Mouse (Mus musculus) forebrain, embryonic 11.5 days (tissue): ENCODE data around the gene Med13l. TPM values are rescaled to one million over a fixed set of nuclear protein-coding genes. Genes with fewer than 3 reads are reported as not detected.
A peak's percentile ranks its signal among the peaks of the same experiment; 100 is the strongest.

Experiments used
- ATAC-seq: fragments of 200-750 bp; cut with Nextera tagmentation; replicated peaks from 2 replicates; pipeline ENCODE4 v1.8.0; 2017; ENCODE audit warnings: moderate TSS enrichment; ENCODE audit not compliant: low FRiP score
- DNase-seq: peaks from one replicate; pipeline ENCODE4 v3.0.0-alpha.2; 2017; ENCODE audit warnings: low spot score
- H3K27ac ChIP-seq: fragments of 300-500 bp; sonication (generic); 2 replicates; pipeline ENCODE4 v1.5.1; 2014; ENCODE audit warnings: low read depth, low read length
- H3K27me3 ChIP-seq: fragments of 300-500 bp; sonication (generic); 2 replicates; pipeline ENCODE4 v1.6.1; 2014; ENCODE audit warnings: mild to moderate bottlenecking, low read length, mixed read lengths; ENCODE audit not compliant: control insufficient read depth, insufficient read depth
- H3K36me3 ChIP-seq: fragments of 300-500 bp; sonication (generic); 2 replicates; pipeline ENCODE4 v1.6.1; 2014; ENCODE audit warnings: mild to moderate bottlenecking, low read length, moderate library complexity, mixed read lengths; ENCODE audit not compliant: control insufficient read depth, insufficient read depth
- H3K4me1 ChIP-seq: fragments of 300-500 bp; sonication (generic); replicated peaks from 2 replicates; pipeline ENCODE4 v1.6.1; 2014; ENCODE audit warnings: low read length, mixed read lengths; ENCODE audit not compliant: control insufficient read depth, insufficient read depth
- H3K4me2 ChIP-seq: fragments of 300-500 bp; sonication (generic); 2 replicates; pipeline ENCODE4 v1.6.1; 2014; ENCODE audit warnings: low read depth, mild to moderate bottlenecking, low read length, moderate library complexity, mixed read lengths; ENCODE audit not compliant: severe bottlenecking
- H3K4me3 ChIP-seq: fragments of 300-500 bp; sonication (generic); 2 replicates; pipeline ENCODE4 v1.5.1; 2014; ENCODE audit warnings: low read depth, low read length
- H3K9ac ChIP-seq: fragments of 300-500 bp; sonication (generic); 2 replicates; pipeline ENCODE4 v1.6.1; 2014; ENCODE audit warnings: low read length
- H3K9me3 ChIP-seq: fragments of 300-500 bp; sonication (generic); 2 replicates; pipeline ENCODE4 v1.6.1; 2016; ENCODE audit warnings: low read length, mixed read lengths; ENCODE audit not compliant: control insufficient read depth
- WGBS: fragments of 180-500 bp; shearing (Covaris S2); extraction: QIAGEN DNeasy Blood & Tissue Kit; methylation state at CpG from one replicate; pipeline ENCODE4 v1.1.7; 2014; 5-methylcytosine and 5-hydroxymethylcytosine counted together
- polyA plus RNA-seq: library from polyadenylated mRNA; unstranded; fragments of >200 nt; fragmentation: Nextera tagmentation; extraction: Ambion mirVana; gene quantifications from 2 replicates; pipeline ENCODE4 v1.2.1, GENCODE M21; 2014

The Med13l gene
- polyA plus RNA-seq, 1 experiment from 2014 or later, result 15.1 TPM

DNA sequence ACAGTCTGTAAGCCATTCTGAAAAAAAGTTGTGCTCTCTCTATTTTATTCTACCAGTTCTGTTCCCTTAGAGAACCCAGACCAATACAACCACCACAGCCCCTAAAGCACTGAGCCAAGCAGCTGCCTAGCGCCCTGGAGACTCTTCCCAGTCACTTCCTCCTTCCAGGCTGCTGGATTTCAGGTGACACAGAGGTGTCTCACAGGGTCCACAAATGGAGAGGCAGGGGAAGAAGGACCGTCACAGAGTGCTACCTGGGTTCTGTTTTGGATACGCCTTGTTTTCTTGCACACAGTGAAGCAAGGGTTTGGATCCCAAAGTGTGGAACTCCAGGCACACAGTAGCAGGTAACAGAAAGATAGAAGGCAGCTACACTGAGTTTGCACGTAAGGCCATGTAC is 140.5 kb downstream of the Med13l start:
- no peak overlapping the region for H3K4me3 ChIP-seq
- H3K9me3 ChIP-seq, result no peaks in the 10 kb centered on the region
- peaks cover 16% of the 10 kb centered on the region for H3K4me1 ChIP-seq
- no peaks in the 10 kb centered on the region for H3K27me3 ChIP-seq
- ATAC-seq (no peak), DNase-seq (no peak)
- no peak overlapping the region for H3K27ac ChIP-seq
- H3K4me2 ChIP-seq, result no peak overlapping the region
- 87% methylated on average over 4 of the region's 4 CpGs for WGBS
- H3K36me3 ChIP-seq, result no peaks in the 10 kb centered on the region
- H3K9ac ChIP-seq, result no peak overlapping the region

DNA sequence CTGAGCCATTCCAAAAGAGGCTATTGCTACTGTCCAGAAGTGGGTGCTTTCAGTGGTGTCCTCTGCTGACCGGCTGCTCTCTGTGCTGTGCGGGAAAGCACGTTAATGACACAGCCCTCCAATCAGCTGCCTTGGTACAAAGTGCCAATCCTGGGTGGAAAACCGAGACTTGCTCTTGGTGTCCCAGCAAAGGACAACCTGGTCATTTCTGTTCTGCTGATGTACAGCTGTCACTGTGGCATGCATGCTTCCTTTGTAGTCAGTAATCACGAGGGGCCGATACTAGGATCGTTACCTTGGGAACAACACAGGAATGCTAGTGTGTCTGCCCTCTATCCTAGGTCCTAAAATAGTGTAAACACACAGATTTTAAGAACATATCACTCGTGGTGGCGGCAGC is 142.2 kb downstream of the Med13l start:
- 26% methylated on average over 9 of the region's 9 CpGs for WGBS
- Histone ChIP-seq H3K27ac (no peak overlapping the region), H3K9me3 (no peaks in the 10 kb centered on the region), H3K4me3 (no peak overlapping the region), H3K4me2 (no peak overlapping the region), H3K27me3 (no peaks in the 10 kb centered on the region), H3K9ac (no peak overlapping the region), H3K4me1 (peaks cover 18% of the 10 kb centered on the region), H3K36me3 (no peaks in the 10 kb centered on the region)
- ATAC-seq (no peak), DNase-seq (no peak)

DNA sequence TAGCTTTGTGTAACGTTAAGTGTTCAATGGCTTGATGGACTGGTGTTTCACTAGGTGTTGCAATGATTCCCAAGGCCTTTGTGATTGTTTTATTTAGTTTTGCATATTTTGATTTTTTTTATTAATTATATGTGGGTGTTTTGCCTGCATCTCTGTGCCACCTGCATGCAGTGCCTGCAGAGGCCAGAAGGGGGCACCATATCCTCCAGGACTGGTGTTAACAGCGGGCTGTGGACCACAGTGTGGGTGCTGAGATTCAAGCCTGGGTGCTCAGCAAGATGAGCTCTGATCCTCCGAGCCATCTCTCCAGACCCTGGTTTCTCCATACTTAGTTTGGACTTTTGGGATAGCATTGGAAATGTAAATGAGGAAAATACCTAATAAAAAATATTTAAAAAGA is 143.7 kb downstream of the Med13l start:
- H3K27ac ChIP-seq, result no peak overlapping the region
- H3K4me1 ChIP-seq, result peaks cover 18% of the 10 kb centered on the region
- peak; percentile 64 for DNase-seq
- H3K36me3 ChIP-seq, result no peaks in the 10 kb centered on the region
- H3K9me3 ChIP-seq, result no peaks in the 10 kb centered on the region
- H3K9ac ChIP-seq, result no peak overlapping the region
- no peak overlapping the region for H3K4me3 ChIP-seq
- H3K27me3 ChIP-seq, result no peaks in the 10 kb centered on the region
- WGBS, result 75% methylated on average over 3 of the region's 3 CpGs
- no peak for ATAC-seq
- no peak overlapping the region for H3K4me2 ChIP-seq

DNA sequence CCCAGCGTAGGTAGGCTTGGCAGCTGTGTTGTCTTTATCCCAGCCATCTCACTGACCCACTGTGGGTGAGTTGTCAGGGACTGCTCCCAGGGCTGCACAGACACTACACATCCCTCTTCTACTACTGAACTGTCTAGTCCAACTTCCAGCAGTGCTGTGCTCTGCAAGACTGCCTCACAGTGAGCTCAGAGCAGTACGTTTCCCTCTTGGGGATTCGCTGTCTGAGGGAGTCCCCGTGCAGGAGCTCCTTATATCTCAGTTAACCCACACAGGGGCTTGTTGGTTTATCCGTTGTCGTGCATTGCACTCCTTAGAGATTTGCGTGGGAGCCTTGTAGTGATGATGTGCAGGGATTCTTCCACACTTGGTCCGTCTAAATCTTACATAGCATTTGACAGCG is 144.5 kb downstream of the Med13l start:
- Histone ChIP-seq H3K4me3 (no peak overlapping the region), H3K9ac (no peak overlapping the region), H3K9me3 (no peaks in the 10 kb centered on the region), H3K36me3 (no peaks in the 10 kb centered on the region), H3K4me1 (peaks cover 18% of the 10 kb centered on the region), H3K27me3 (no peaks in the 10 kb centered on the region), H3K27ac (no peak overlapping the region), H3K4me2 (no peak overlapping the region)
- 92% methylated on average over 9 of the region's 9 CpGs for WGBS
- ATAC-seq (no peak), DNase-seq (no peak)

DNA sequence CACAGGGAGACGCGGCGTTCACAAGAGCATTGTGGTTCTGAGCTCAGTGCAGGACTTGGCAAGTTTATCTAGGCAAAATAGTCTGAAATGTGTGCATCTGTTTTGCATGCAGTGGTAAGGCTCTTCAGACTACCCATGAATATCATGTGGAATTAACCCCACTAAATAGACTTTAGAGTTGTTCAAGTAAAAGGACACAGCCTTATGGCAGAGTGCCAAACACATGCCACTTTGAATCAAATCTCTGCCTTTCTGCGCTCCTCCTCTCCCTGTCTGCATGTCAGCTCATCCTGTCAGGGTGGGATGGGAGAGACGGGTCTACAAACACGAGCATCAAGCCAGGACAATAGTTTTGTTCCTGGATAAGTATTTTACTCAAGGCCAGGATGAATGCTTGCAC is 145.5 kb downstream of the Med13l start:
- ATAC-seq (no peak), DNase-seq (no peak)
- Histone ChIP-seq H3K27ac (no peak overlapping the region; the same call in 1 of the 2 replicates), H3K4me3 (no peak overlapping the region), H3K9me3 (no peaks in the 10 kb centered on the region), H3K4me1 (peaks cover 18% of the 10 kb centered on the region), H3K4me2 (no peak overlapping the region), H3K9ac (no peak overlapping the region), H3K27me3 (no peaks in the 10 kb centered on the region), H3K36me3 (no peaks in the 10 kb centered on the region)
- WGBS, result 70% methylated on average over 6 of the region's 6 CpGs

DNA sequence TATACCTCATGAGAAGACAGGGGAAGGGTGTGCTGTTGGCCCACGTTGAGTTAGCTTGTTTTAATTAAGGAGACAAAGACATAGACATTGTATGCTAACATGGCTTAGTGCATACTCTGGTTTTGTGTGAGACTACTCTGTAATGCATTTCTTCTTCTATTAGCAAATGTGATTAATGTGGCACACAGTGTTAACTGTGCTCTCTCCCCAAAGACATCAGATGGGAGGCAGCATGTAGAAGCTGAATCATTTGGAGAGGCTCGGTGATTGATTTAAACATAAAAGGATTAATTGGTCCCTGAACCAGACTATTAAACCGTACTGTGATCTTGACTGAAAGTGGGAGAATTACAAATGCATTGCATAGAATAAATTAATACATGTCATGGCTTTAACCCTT is 145.9 kb downstream of the Med13l start:
- Histone ChIP-seq H3K4me3 (no peak overlapping the region), H3K4me2 (no peak overlapping the region), H3K27me3 (no peaks in the 10 kb centered on the region), H3K9me3 (no peaks in the 10 kb centered on the region), H3K9ac (no peak overlapping the region), H3K27ac (no peak overlapping the region; the same call in 1 of the 2 replicates), H3K36me3 (no peaks in the 10 kb centered on the region), H3K4me1 (peaks cover 15% of the 10 kb centered on the region)
- DNase-seq (no peak), ATAC-seq (no peak)
- WGBS, result 40% methylated on average over 3 of the region's 3 CpGs

DNA sequence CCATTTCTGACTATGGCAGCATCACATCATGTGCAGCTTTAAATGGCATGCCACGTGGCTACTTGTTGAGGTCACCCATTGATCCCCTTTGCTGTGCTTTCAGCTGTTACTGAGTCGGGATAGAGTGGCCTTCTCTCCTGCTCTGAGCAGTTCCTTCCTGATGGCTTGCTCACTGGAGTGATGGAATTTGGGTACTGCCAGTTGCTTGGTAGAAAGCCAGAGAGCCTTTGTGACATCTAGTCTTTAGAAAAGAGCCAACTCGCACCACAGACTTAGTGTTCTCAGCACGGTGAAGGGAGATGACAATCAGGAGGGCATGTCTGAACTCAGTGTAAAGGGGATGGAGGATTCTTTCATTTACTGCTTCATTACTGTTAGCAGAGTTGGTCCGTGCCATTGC is 147.0 kb downstream of the Med13l start:
- H3K9me3 ChIP-seq, result no peaks in the 10 kb centered on the region
- H3K4me1 ChIP-seq, result peaks cover 10% of the 10 kb centered on the region
- DNase-seq, result no peak
- no peak overlapping the region for H3K27ac ChIP-seq
- H3K4me3 ChIP-seq, result no peak overlapping the region
- no peaks in the 10 kb centered on the region for H3K36me3 ChIP-seq
- H3K4me2 ChIP-seq, result no peak overlapping the region
- no peaks in the 10 kb centered on the region for H3K27me3 ChIP-seq
- H3K9ac ChIP-seq, result no peak overlapping the region
- ATAC-seq, result no peak
- WGBS, result 66% methylated on average over 5 of the region's 5 CpGs

DNA sequence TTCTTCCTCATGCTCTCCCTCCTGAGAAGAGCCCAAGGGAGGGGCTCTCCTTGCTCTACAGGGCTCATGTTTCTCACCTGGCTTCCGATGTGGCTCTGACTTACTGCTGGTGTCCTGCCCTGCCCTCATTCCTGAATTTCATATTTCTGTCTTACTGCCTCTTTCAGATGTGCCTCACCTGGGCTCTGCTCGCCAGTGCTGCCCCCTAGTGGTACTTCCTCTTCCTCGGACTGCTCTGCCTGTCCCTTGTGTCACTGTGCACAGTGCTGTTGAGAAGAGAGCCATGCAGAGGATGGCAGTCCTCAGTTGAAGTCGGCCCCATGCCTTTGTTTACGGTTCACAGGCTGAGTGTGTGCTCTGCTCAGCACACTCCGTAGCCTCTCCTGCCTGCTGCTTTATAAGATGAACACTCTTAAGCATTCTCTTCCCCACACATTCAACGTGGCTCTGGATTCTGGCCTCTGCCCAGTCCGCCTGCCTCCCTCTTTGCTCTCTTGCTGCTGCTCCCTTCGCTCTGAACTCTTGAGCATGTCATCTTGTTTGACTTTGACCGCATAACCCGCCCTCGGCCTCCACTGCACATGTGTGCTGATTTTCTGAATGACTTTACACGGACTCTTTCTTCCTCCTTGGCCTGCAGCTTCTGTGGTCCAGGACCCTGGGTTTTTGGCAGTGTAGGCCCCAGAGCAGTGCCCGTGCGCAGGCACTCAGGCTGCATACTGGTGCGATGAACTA is 147.9 kb downstream of the Med13l start:
- no peak overlapping the region for H3K9ac ChIP-seq
- 0 out of 2 replicates have a peak, but pooled peaks have one; percentile 27 for ATAC-seq
- WGBS, result 70% methylated on average over 16 of the region's 16 CpGs

DNA sequence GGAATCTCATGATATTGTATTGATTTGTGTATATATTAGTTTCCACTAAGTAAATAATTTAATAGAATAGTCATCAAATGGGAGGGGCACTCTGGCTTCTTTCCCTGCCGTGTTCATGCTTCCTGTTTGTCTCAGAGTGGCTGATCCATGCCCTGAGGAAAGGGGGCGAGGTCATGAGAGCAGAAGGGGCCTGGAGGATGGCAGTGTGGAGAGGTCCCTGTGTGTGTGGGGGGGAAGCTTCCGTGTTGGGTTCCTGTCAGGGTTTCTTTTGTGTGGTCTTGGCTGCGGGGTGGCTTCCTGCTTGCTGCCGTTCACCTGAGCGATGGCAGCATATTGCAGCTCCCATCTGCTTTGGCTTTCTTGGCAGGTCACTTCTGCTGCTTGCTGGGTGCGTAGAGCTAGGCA is 149.4 kb downstream of the Med13l start:
- Histone ChIP-seq H3K4me1 (peaks cover 4% of the 10 kb centered on the region; the same call in 1 of the 2 replicates), H3K27ac (no peak overlapping the region), H3K36me3 (no peaks in the 10 kb centered on the region), H3K9ac (no peak overlapping the region), H3K9me3 (no peaks in the 10 kb centered on the region), H3K4me2 (no peak overlapping the region), H3K4me3 (no peak overlapping the region), H3K27me3 (no peaks in the 10 kb centered on the region)
- DNase-seq (no peak), ATAC-seq (no peak)
- WGBS, result 78% methylated on average over 7 of the region's 7 CpGs

More for the DNA sequence above, 147.9 kb downstream of the Med13l start:
- Histone ChIP-seq H3K36me3 (no peaks in the 10 kb centered on the region), H3K9me3 (no peaks in the 10 kb centered on the region), H3K27me3 (no peaks in the 10 kb centered on the region), H3K4me3 (no peak overlapping the region), H3K4me2 (no peak overlapping the region), H3K27ac (no peak overlapping the region), H3K4me1 (peaks cover 4% of the 10 kb centered on the region; the same call in 1 of the 2 replicates)
- peak; percentile 83 for DNase-seq
